Mouse (Mus musculus) kidney, postnatal 14 days (tissue): Measurements from ENCODE around the gene Col4a4.

Experiments
- DNase-seq: peaks from one replicate; pipeline ENCODE4 v3.0.0; 2022; ENCODE audit warnings: mixed read lengths

Gene Col4a4

DNA sequence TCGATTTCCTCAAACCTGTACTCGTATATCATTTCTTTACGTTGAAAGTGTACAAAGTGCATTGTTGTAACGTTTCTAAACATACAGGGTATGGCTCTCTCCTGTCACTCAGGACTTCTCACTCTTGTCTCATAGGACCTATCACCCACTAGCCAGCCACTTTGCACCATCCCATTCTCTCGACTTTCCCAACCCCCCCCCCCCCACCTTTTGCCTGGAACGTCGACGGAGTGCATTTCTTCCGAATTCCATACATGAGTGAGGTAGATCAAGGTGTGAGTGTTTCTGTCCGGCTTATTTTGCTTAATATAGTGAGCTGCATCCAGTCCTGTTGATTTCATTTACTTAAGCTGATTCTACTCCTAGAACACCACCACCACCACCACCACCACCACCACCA, 9.3 kb downstream of the Col4a4 start:
- no peak for DNase-seq

- no peak for DNase-seq
Measured at GRCm38 (mm10) chr1:82576182-82576581, 10.5 kb downstream of the Col4a4 start.

- no peak for DNase-seq
Measured at GRCm38 (mm10) chr1:82575681-82576080, 11.0 kb downstream of the Col4a4 start.

GRCm38 (mm10) chr1:82571758-82572157, 14.9 kb downstream of the Col4a4 start:
- DNase-seq = no peak

- DNase-seq = no peak
Measured at GRCm38 (mm10) chr1:82569405-82569804, 17.2 kb downstream of the Col4a4 start.

DNA sequence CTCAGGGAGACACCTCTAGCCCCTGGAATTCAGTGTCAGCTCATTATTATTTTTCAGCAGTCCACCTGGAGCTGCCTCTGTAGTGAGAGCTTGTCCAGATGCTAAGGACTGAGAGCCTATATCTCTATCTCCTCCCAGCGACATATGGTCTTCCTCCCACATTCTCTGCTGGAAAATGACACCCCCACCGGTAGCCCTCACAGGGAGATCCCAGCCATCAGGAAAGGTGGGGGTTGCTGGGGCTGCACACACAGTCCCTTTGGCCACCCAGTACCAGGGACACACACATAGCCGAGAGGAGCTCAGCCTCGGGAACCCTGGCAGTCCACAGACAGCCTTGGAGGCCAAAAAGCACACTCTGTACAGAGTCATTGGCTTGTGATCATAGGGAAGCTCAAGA, 26.4 kb downstream of the Col4a4 start:
- no peak for DNase-seq

DNA sequence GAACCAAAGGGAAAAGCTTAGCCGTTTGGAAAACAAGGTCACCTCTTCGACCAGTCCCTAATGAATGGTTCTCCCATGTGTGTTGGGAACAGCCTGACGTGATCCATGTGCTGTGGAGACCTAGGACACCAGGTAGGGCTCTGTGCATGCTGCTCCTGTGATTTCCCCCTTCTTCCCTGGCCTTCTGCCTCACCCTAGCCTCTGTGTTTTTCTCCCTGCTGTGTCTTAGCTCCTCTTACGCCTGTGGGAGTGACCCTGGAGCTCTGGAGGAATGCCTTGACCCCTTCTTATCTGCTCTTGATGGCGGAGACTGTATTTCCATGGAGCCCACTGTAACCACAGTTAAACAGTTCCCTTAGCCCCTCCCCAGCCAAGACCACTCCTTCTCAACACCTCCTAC, 31.8 kb downstream of the Col4a4 start:
- DNase-seq = no peak

DNA sequence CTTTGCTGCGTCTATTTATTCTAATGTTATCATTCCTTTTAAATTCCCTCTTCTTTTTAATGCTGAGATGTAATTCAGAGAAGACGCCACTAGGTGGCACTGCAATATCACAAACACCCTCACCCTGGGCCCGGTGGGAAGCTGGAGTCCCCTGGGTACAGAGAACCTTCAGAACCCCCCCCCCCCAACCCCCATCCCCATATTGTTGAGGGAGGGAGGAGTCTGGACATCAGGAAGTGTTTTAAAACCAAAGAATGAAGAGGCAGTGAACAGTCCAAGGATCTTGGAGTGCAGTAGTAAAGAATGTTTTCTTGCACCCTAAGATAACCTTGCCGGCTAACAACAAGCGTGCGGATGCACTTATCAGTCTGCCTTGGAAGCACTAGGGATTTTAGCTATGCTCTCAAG, 32.2 kb downstream of the Col4a4 start:
- peak; percentile 50 for DNase-seq

DNA sequence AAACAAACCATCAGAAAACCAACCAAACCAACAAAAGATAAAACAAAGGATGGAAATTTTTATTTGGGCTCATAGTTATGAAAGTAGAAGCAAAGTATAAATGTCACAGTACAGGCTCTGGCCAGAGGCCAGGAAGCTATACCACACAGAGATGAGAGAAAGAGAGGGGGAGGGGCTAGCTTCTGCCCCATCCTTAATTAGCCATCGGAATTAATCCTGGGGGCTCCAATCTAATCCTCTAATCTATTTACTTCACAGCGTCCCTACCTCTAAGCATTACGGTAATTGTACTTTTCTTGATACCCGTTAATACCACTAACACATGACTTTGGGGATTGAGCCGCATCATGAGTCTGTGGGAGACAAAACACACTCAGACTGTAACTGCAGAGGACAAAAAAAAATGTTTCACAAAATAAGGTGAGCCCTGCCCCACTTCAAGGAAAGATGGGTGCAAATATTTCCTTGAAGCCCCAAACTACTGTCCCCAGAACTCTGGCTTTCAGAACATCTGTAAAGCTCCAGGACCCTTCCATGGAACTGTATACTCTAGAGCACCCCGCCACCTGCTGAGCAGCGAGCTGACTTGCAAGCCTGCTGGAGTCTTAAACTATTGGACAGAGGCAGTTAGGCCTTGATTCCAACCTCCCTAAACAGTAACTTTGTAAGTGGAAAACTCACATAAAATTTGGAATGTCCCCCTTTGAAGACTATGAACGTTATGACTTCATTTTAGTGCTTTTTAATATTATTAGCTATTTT, 41.3 kb downstream of the Col4a4 start:
- DNase-seq = peak; percentile 33

DNA sequence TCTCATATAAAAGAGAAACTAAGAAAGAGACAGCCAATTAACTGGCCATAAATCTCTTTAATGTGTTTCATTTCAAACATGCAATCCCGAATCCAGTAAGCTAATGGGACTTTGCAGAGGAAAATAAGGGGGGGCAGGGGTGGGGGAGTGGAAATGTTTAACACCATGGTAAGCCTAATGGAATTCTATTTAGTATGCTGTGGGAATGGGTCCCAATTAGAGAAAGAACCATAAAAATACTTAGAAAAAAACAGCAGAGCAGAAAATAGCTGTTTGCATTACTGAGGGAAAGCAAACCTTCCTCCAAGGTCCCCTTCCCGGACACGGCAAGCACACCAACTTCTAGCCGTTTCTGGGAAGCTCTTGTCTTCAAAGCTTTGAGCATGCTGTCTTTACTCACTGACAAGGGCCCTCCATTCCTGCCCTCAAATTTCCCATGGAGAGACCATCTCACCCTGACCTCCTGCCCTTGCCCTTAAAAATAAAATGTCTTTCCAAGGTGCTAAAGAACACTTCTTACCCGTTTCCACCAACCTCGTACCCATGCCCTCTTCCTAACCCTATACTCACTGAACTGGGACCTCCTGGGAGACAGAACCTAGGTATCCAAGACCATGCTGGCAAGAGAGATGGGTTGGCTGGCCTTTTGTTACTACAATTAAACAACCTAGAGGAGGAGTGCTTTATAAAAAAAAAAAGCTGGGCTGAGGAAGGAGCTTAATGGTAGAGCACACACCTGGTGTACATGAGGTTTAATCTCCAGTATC, 42.0 kb downstream of the Col4a4 start:
- peak; percentile 12 for DNase-seq

DNA sequence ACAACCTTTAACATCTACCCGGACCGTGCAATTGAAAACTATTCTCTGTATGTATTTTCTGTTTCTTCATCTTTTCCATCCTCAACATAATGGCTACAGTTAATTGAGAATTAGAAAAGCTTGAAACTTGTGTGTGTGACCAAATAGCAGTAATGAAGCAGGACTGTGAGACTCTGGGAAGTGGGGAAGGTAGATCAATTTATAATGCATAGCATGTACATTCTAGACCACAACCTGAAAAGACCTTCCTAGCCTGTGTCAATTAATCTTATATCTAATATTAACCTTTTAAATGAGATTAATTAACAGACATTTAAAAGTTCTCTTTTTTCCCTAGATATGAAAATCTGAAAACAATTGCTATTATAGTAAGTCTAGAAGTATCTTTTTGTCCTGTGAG, 42.7 kb downstream of the Col4a4 start:
- DNase-seq = no peak

DNA sequence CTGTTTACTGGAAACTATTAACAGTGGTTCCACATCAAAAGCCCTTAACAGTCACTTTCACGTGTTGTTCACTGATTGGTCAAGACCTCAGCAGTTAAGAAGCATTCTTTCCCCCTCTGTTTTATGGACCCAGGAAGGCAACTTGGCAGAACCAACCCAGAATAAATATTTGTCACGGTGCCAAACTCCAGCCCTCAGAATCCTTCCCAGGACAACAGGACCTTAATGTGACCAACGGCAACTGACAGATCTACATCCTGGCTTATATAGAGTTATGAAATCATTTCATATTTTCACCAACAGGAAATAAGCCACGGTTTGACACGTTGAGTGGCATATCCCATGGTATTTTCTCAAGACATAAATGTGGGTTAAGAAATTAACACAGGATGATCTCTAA, 46.6 kb downstream of the Col4a4 start:
- no peak for DNase-seq

GRCm38 (mm10) chr1:82537848-82538247, 48.8 kb downstream of the Col4a4 start:
- no peak for DNase-seq

- DNase-seq = no peak
Measured at GRCm38 (mm10) chr1:82536515-82537174, 50.0 kb downstream of the Col4a4 start.

DNA sequence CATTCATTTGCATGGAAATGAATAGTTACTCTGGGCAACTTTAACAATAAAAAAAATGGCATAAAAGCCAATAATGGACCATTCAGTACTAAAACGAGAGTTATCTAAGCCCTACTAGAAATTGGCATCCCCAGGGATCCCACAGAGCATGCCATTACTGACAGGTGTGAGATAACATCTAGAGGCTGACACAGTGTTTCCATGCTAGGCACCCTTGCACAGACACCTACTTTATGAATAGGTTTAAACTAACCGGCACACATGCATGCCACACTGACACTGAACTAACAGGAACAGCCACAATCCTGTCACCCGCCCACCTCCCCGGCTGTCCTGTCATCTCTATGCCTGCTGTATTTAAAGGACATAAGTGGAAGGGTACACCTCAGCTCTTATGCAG, 58.7 kb downstream of the Col4a4 start:
- DNase-seq = no peak

- no peak for DNase-seq
Measured at GRCm38 (mm10) chr1:82491954-82492353, 94.7 kb downstream of the Col4a4 start.

DNA sequence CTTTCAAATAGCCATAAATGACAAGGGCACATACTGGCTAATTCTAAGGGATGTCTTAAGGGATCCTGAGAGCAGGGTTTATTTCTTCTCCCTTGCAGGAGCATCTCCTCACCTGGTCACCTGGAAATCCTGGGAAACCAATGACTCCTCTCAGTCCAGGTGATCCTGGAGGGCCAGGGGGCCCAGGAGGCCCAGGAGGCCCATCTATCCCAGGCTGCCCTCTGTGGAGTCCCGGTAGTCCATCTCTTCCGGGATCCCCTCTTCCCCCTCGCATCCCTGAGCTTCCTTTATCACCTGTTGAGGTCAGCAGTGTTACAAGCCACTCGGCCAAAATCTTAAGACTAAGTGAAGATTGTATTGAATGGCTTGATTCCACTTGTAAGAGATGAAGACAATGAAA, 100.3 kb downstream of the Col4a4 start:
- no peak for DNase-seq

DNA sequence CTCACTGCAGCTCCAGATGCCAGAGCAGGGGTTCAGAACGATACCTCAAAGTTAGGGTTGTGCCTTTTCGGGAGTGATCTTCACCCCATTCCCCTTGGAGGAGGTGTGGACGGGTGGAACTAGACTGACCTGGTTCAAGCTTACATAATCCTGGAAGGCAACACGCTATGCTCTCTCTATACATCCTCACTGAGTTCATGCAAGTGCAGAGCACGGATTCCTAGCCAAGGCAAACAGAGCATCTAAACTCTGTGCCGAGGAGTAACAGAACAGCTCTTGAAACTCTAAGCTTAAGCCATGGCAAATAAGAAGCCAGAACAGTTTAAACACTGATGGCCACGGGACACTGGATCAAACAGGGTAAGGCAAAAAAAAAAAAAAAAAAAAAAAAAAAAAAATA, 104.3 kb downstream of the Col4a4 start:
- no peak for DNase-seq

DNA sequence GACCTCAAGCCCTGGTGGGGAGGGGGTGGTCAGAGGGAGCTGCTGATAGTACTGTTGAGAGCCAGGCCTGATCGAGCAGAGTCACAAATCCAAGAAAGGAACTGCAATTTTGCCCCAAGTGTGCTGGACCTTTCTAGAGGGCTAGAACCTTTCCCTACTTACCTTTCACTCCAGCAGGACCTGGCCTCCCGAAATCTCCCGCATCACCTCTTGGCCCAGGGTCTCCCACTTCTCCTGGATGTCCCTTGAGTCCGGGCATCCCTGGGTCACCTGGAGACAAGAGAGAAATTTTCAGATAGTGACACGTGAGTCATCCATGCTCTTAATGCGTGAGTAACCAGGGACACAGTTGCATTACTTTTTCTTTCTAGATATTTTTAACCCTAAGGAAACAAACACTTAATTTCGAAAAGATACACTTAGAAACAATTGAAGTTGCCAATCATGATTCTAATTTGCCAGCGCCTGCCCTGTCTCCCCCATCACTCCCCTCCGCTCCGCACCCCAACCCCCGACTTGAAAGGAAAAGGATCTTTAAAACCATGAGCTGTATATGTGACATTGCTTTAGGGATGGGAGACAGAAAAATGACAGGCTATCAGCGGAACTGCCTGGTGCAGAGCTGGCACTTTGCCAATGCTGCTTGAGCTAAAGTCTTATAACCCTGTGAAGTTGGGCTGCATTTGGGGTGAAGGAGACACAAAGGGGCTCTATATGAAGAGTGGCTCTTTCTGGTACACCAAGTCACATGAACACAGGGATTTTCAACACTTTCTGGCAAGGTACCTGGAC, 106.8 kb downstream of the Col4a4 start:
- DNase-seq = no peak

GRCm38 (mm10) chr1:82476746-82477145, 109.9 kb downstream of the Col4a4 start:
- DNase-seq = peak; percentile 58

DNA sequence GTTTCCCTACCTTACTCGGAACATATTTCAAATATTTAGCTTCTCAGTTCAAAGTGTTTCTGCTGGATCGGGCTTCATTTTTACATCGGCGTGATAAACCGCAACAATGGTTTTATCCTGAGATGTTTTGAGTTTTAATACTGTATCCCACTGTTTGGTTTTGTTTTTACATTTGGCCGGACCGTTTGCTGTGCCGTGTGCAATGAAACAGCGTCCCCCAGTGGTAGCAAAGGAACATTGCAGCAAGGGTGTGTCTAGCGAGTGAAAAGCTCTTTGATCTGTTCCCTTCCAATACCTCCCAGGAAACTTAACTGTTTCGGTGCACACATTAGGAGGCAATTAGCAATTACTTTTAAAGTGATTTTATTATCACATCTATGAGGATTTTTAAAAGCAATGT, 110.4 kb downstream of the Col4a4 start:
- no peak for DNase-seq

GRCm38 (mm10) chr1:82475821-82476220, 110.8 kb downstream of the Col4a4 start:
- no peak for DNase-seq

- no peak for DNase-seq
Measured at GRCm38 (mm10) chr1:82475254-82475653, 111.4 kb downstream of the Col4a4 start.
